Mouse (Mus musculus) heart, adult 8-10 months (tissue): ENCODE measurements around the gene Moxd1. TPM values are rescaled to one million over a fixed set of nuclear protein-coding genes. Genes with fewer than 3 reads are reported as not detected.
"Not testable (repeated sequence)": the region's sequence is repeated elsewhere in the genome, so short reads cannot be mapped to it uniquely, and the experiment has no call there.

ENCODE experiments used
- DNase-seq: peaks from one replicate; pipeline ENCODE4 v3.0.0; 2022; ENCODE audit warnings: low spot score
- total RNA-seq, 4 experiments: library from RNA; stranded (reverse); gene quantifications; 2 replicates each; pipeline ENCODE4 v1.2.4; 2022

Gene Moxd1
- total RNA-seq, 4 experiments from 2014 or later, result 0.16 to 0.24 (median 0.19) TPM; not detected in 1

GRCm38 (mm10) chr10:24271077-24271637, 47.8 kb downstream of the Moxd1 start:
- DNase-seq, result no peak

GRCm38 (mm10) chr10:24276211-24276610, 52.9 kb downstream of the Moxd1 start:
- no peak for DNase-seq

DNA sequence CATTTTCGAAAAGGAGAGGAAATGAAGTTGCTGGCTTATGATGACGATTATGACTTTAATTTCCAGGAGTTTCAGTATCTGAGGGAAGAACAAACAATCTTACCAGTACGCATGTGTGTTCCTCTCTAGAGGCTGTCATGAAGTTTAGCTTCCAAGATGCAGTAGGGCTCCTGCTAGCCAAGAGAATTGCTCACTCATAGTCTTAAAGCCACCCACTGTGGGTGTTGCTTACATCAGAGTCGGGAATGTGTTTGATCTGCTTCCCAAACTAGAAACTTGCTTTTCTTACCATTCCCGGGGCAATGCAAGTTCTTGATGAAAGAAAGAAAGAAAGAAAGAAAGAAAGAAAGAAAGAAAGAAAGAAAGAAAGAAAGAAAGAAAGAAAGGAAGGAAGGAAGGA, 59.3 kb downstream of the Moxd1 start:
- DNase-seq, result no peak

- no peak for DNase-seq
Measured at GRCm38 (mm10) chr10:24291611-24292010, 68.3 kb downstream of the Moxd1 start.

DNA sequence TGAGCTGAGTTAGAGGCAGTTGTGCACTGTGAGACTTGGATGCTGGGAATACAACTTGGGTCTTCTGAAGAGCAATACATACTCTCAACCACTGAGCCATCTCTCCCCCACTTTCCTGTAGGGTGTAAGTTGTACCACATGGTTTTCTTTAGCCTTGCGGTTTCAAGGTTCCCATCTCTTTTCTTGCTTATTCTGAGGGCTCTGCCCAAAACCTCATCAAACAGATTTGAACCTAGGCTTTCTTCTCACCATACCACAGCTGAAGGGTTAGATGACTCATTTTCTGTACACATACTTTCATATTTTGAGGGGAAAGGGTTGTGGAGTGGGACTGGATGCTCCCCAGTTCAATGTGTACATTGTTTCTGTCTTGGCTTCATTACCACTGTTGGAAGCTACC, 69.4 kb downstream of the Moxd1 start:
- DNase-seq, result no peak

DNA sequence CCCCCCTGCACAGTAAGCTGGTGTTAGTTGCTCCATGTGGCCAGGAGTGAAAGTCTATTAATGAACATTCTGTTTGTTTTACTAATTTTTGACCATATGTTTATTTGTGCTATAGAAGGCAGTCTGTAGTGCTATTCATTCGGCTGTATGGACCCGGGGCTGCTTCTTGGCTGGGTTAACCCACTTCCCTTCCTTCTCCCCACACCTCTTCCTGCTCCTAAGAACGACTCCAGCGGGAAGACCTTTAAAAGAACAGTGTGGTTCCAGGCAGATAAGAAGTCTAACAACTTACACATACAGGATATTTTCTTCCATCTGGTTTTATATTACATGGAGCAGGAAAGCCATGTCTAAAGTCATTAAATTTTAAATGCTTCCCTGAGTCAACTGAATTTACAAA, 73.3 kb downstream of the Moxd1 start:
- no peak for DNase-seq

DNA sequence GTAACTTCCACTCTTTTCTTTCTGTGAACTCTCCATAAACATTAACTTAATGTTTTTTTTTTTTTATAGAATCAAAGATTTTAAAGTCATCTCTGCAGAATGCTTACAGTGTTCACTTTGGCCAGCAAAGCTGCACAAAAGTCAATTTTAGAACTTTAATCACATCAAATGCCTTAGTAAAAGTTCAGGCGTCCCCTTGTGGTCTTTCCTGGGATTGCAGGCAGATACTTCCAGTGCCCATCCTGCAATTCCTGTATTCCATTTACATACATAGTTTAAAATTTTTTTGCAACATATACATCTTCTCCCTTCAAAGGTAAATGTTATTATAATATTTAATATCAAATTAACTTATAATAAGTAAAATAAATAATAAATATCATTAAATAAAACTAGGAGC, 74.5 kb downstream of the Moxd1 start:
- DNase-seq, result peak; percentile 13

- DNase-seq, result peak; percentile 53
Measured at GRCm38 (mm10) chr10:24298260-24299244, 75.2 kb downstream of the Moxd1 start.

DNA sequence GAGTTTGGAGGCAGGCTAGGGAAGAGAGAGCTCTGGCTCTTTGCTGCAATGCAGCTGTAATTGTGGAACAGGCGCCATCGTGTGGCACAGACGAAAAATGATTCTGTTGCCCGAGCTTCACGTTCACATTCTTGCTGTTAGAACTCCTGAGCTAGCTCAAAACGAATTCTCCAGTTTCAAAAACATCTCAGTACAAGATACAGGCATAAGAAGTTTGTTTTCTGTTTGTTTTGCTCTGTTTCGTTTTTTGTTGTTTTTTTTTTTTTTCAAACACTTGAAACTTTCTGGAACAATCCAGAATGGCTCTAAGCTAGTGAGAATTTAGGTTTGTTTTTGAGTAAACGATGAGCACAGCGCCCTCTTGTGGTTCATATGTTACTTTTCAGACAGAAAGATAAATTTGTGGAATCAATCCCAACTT, 88.9 kb downstream of the Moxd1 start:
- peak; percentile 76 for DNase-seq

GRCm38 (mm10) chr10:24317126-24317836, 94.0 kb downstream of the Moxd1 start:
- peak; percentile 72 for DNase-seq

- no peak for DNase-seq
Measured at GRCm38 (mm10) chr10:24320326-24320725, 97.0 kb downstream of the Moxd1 start.

DNA sequence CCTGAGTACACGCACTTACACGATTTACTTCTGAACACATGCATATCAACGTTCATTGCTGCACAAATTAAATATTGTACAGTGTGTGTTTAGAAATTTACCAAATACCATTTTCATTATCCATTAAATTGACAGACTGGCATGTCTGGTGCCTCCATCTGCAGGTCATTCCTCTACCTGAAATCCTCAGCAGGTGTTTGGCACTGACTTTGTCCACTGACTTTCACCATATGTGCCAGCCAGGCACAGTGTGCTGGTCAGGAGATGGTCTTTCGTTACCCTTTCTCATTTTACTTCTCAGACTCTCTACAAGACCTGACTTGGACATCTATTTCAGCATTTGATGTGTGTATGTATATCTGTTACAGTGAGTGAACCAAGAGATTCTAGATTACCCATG, 99.7 kb downstream of the Moxd1 start:
- DNase-seq, result no peak

GRCm38 (mm10) chr10:24327265-24327664, 103.9 kb downstream of the Moxd1 start:
- not testable (repeated sequence) for DNase-seq

GRCm38 (mm10) chr10:24332799-24333198, 109.5 kb downstream of the Moxd1 start:
- DNase-seq, result no peak

GRCm38 (mm10) chr10:24339593-24340143, 116.4 kb downstream of the Moxd1 start:
- no peak for DNase-seq

DNA sequence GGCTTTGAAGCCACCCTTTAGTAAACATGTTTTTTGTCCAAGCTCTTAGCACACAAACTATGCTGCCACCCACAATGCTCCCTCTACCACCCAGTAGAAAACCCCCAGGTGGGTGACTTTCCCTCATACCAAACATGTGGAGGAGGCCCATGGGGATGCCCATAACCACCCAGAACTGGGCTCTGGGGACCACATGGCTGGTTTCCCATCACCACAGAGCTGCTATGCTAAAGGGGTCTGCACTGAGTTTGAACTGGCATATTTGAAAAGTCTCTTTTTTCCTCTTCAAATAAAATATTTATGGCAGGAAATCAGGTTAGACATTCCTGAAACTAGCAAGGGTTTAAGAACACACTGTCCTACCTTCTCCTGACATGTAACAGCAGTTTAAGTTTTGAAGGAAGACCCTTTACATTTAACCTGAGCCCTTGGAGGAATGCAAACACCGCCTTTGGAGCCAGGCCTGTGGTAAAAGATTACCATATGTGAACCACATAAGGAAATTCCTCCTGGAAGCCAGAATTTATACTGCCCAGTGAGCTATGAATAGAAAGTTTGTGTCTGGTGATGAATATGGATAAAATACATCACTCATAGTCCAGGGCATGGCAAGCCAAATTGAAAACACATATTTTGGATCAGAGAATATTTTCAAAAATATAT, 117.4 kb downstream of the Moxd1 start:
- DNase-seq, result no peak

DNA sequence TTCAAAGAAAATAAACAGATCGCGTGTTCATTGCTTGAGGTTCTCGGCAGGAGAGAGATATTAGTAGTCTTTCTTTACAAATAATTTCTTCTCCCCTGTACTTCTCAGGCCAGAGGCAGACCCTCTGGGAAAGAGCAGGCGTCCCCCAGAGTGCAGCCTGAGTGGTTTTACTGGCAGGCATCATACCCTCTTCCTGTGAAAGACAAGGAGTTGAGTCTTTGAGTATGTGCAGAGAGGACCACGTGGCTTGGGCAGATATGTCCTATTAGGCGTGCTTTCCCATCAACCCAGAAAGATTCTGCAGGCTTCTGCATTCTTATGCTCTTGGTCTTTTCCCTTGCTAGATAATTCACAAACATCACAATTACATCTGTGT, 117.9 kb downstream of the Moxd1 start:
- DNase-seq, result no peak

DNA sequence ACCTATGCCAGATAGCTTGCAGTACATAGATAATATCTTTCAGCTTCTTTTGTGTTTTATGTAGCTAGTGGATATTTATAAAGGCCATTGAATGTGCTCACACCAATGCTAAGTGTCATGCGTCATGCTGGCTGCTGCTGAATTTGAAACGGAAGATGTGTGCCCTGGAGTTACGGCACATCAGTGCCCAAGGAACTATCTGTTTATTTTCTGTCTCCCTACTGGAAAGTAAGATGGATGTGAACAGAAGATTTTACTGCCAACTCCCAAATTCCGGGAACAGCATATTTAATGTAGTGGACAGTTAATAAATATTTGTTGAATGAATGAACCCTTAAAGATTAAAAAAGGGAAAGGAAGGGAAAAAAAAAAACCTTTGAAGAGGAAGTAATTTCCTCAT, 119.8 kb downstream of the Moxd1 start:
- DNase-seq, result no peak
